Mouse (Mus musculus) limb, embryonic 11.5 days (tissue): Measurements from ENCODE around the gene Nf1. TPM values are rescaled to one million over a fixed set of nuclear protein-coding genes. Genes with fewer than 3 reads are reported as not detected.

ENCODE experiments used
- ATAC-seq: fragments of 200-750 bp; cut with Nextera tagmentation; 2 replicates; pipeline ENCODE4 v1.8.0; 2017; ENCODE audit warnings: low read depth; ENCODE audit not compliant: insufficient number of reproducible peaks, low FRiP score, low TSS enrichment
- DNase-seq: peaks from one replicate; pipeline ENCODE4 v3.0.0-alpha.2; 2015; ENCODE audit warnings: low spot score
- H3K27ac ChIP-seq: fragments of 300-500 bp; sonication (generic); replicated peaks from 2 replicates; pipeline ENCODE4 v1.5.1; 2014; ENCODE audit warnings: low read depth, mild to moderate bottlenecking, low read length
- H3K27me3 ChIP-seq: fragments of 300-500 bp; sonication (generic); 2 replicates; pipeline ENCODE4 v1.6.1; 2014; ENCODE audit warnings: mild to moderate bottlenecking, low read length, mixed read lengths; ENCODE audit not compliant: control insufficient read depth, insufficient read depth
- H3K36me3 ChIP-seq: fragments of 300-500 bp; sonication (generic); 2 replicates; pipeline ENCODE4 v1.6.1; 2014; ENCODE audit warnings: mild to moderate bottlenecking, low read length, moderate library complexity, mixed read lengths; ENCODE audit not compliant: control insufficient read depth, insufficient read depth
- H3K4me1 ChIP-seq: fragments of 300-500 bp; sonication (generic); 2 replicates; pipeline ENCODE4 v1.6.1; 2014; ENCODE audit warnings: low read length, mixed read lengths; ENCODE audit not compliant: control insufficient read depth, insufficient read depth
- H3K4me2 ChIP-seq: fragments of 300-500 bp; sonication (generic); 2 replicates; pipeline ENCODE4 v1.6.1; 2014; ENCODE audit warnings: low read depth, mild to moderate bottlenecking, moderate library complexity; ENCODE audit not compliant: severe bottlenecking
- H3K4me3 ChIP-seq: fragments of 300-500 bp; sonication (generic); 2 replicates; pipeline ENCODE4 v1.5.1; 2014; ENCODE audit warnings: low read depth, low read length
- H3K9ac ChIP-seq: fragments of 300-500 bp; sonication (generic); 2 replicates; pipeline ENCODE4 v1.6.1; 2014; ENCODE audit warnings: mild to moderate bottlenecking, low read length
- H3K9me3 ChIP-seq: fragments of 300-500 bp; sonication (generic); 2 replicates; pipeline ENCODE4 v1.6.1; 2016; ENCODE audit warnings: low read length; ENCODE audit not compliant: control insufficient read depth
- WGBS: fragments of 180-500 bp; shearing (Covaris S2); extraction: QIAGEN DNeasy Blood & Tissue Kit; methylation state at CpG from one replicate; pipeline ENCODE4 v1.1.7; 2014; 5-methylcytosine and 5-hydroxymethylcytosine counted together
- polyA plus RNA-seq: library from polyadenylated mRNA; unstranded; fragments of >200 nt; fragmentation: Nextera tagmentation; extraction: Ambion mirVana; gene quantifications from 2 replicates; pipeline ENCODE4 v1.2.1, GENCODE M21; 2014

The Nf1 gene
- 9.9 and 10.1 TPM in 2 replicates for polyA plus RNA-seq

GRCm38 (mm10) chr11:79339234-79339807 is at the start of gene Nf1:
Nf1 (plus strand) TSS chr11:79339693.
- Histone ChIP-seq H3K9me3 (no peaks in the 10 kb centered on the region), H3K27me3 (no peaks in the 10 kb centered on the region), H3K27ac (peak within 1 kb of the TSS; percentile 86), H3K9ac (peak within 1 kb of the TSS; percentile 95), H3K36me3 (peaks cover under 1% of the 10 kb centered on the region; the same call in 1 of the 2 replicates), H3K4me3 (peak within 1 kb of the TSS; percentile 97), H3K4me1 (peaks cover 9% of the 10 kb centered on the region), H3K4me2 (peak within 1 kb of the TSS; percentile 78)
- ATAC-seq (peak; percentile 88), DNase-seq (peak; percentile 98)
- under 1% methylated on average over 42 of the region's 49 CpGs for WGBS

- Histone ChIP-seq H3K27me3 (no peaks in the 10 kb centered on the region), H3K4me1 (peaks cover 6% of the 10 kb centered on the region; the same call in 1 of the 2 replicates), H3K36me3 (no peaks in the 10 kb centered on the region), H3K4me3 (no peak overlapping the region), H3K4me2 (no peak overlapping the region), H3K9ac (no peak overlapping the region), H3K27ac (no peak overlapping the region), H3K9me3 (no peaks in the 10 kb centered on the region)
- 58% methylated on average over 2 of the region's 2 CpGs for WGBS
- no peak for ATAC-seq
- peak; percentile 58 for DNase-seq
These were observed 49.0 kb upstream of the Nf1 start for GRCm38 (mm10) chr11:79290473-79290872.

- DNase-seq (no peak), ATAC-seq (no peak)
- WGBS, result 64% methylated on average over 5 of the region's 5 CpGs
- Histone ChIP-seq H3K4me1 (peaks cover 6% of the 10 kb centered on the region; the same call in 1 of the 2 replicates), H3K36me3 (no peaks in the 10 kb centered on the region), H3K27ac (no peak overlapping the region), H3K4me3 (no peak overlapping the region), H3K9me3 (no peaks in the 10 kb centered on the region), H3K4me2 (no peak overlapping the region), H3K9ac (no peak overlapping the region), H3K27me3 (no peaks in the 10 kb centered on the region)
These were observed 47.8 kb upstream of the Nf1 start for GRCm38 (mm10) chr11:79291651-79292050.

GRCm38 (mm10) chr11:79292130-79292529 is 47.4 kb upstream of the Nf1 start:
- WGBS, result 88% methylated on average over 3 of the region's 3 CpGs
- H3K27me3 ChIP-seq, result no peaks in the 10 kb centered on the region
- no peaks in the 10 kb centered on the region for H3K9me3 ChIP-seq
- H3K4me3 ChIP-seq, result no peak overlapping the region
- H3K4me2 ChIP-seq, result no peak overlapping the region
- no peak overlapping the region for H3K27ac ChIP-seq
- H3K36me3 ChIP-seq, result no peaks in the 10 kb centered on the region
- peaks cover 6% of the 10 kb centered on the region; the same call in 1 of the 2 replicates for H3K4me1 ChIP-seq
- H3K9ac ChIP-seq, result no peak overlapping the region
- ATAC-seq (no peak), DNase-seq (no peak)

GRCm38 (mm10) chr11:79293025-79293424 is 46.5 kb upstream of the Nf1 start:
- 91% methylated on average over 3 of the region's 3 CpGs for WGBS
- Histone ChIP-seq H3K9me3 (no peaks in the 10 kb centered on the region), H3K4me3 (no peak overlapping the region), H3K4me2 (no peak overlapping the region), H3K9ac (no peak overlapping the region), H3K27me3 (no peaks in the 10 kb centered on the region), H3K4me1 (peaks cover 6% of the 10 kb centered on the region; the same call in 1 of the 2 replicates), H3K36me3 (no peaks in the 10 kb centered on the region), H3K27ac (no peak overlapping the region)
- ATAC-seq (no peak), DNase-seq (no peak)

- WGBS, result 13% methylated on average over 1 of the region's 1 CpGs
- ATAC-seq (peak; percentile 86; the same call in 1 of the 2 replicates), DNase-seq (peak; percentile 57)
- no peak overlapping the region for H3K27ac ChIP-seq
- H3K4me2 ChIP-seq, result no peak overlapping the region
- no peaks in the 10 kb centered on the region for H3K36me3 ChIP-seq
- H3K9me3 ChIP-seq, result no peaks in the 10 kb centered on the region
- H3K9ac ChIP-seq, result no peak overlapping the region
- H3K4me1 ChIP-seq, result peaks cover 3% of the 10 kb centered on the region; the same call in 1 of the 2 replicates
- no peaks in the 10 kb centered on the region for H3K27me3 ChIP-seq
- H3K4me3 ChIP-seq, result no peak overlapping the region
These were observed 45.5 kb upstream of the Nf1 start for GRCm38 (mm10) chr11:79293971-79294370.

DNA sequence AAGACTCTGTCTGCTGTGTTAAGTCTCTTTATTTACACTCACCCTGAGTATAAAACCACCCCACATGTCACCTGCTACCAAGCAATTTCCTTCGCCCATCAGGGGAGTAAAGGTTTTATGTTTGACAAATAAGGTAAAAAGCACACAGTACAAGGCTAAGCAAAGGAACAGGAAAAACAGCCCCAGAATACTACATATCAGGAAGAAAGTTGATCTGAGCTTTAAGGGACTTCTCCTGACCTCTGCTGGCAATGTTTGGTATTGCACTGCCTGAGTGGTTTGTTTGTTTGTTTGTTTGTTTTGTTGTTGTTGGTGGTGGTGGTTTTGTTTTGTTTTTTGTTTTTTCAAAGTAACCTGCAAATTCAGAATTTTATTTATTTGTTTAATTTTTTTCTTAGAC is 43.3 kb upstream of the Nf1 start:
- Histone ChIP-seq H3K9me3 (no peaks in the 10 kb centered on the region), H3K4me2 (no peak overlapping the region), H3K27ac (no peak overlapping the region), H3K9ac (no peak overlapping the region), H3K36me3 (no peaks in the 10 kb centered on the region), H3K4me3 (no peak overlapping the region), H3K4me1 (peaks cover 3% of the 10 kb centered on the region; the same call in 1 of the 2 replicates), H3K27me3 (no peaks in the 10 kb centered on the region)
- ATAC-seq (no peak), DNase-seq (peak; percentile 73)
- WGBS, result 33% methylated on average over 1 of the region's 1 CpGs

- ATAC-seq, result no peak
- H3K4me2 ChIP-seq, result no peak within 1 kb of the TSS
- no peak for DNase-seq
- 87% methylated on average over 5 of the region's 5 CpGs for WGBS
- H3K36me3 ChIP-seq, result no peaks in the 10 kb centered on the region
- H3K27me3 ChIP-seq, result no peaks in the 10 kb centered on the region
- H3K9ac ChIP-seq, result no peak within 1 kb of the TSS
- H3K4me1 ChIP-seq, result peaks cover 3% of the 10 kb centered on the region; the same call in 1 of the 2 replicates
- no peak within 1 kb of the TSS for H3K4me3 ChIP-seq
- H3K27ac ChIP-seq, result no peak within 1 kb of the TSS
- H3K9me3 ChIP-seq, result no peaks in the 10 kb centered on the region
These were observed 42.5 kb upstream of the Nf1 start, which contains the start of gene Gm9964 for GRCm38 (mm10) chr11:79296856-79297491. Gm9964 (minus strand) TSS chr11:79296906.
